Mouse (Mus musculus) heart, embryonic 16.5 days (tissue): Measurements from ENCODE around the gene Brf1. TPM values are rescaled to one million over a fixed set of nuclear protein-coding genes. Genes with fewer than 3 reads are reported as not detected.

Experiments used
- ATAC-seq: fragments of 200-750 bp; cut with Nextera tagmentation; replicated peaks from 2 replicates; pipeline ENCODE4 v1.8.0; 2017; ENCODE audit warnings: moderate number of reproducible peaks; ENCODE audit not compliant: insufficient read depth, low FRiP score; ENCODE audit errors: extremely low read depth
- H3K27ac ChIP-seq: fragments of 300-500 bp; sonication (generic); 2 replicates; pipeline ENCODE4 v1.5.1; 2014; ENCODE audit warnings: mild to moderate bottlenecking, low read length, control low read depth, moderate library complexity
- H3K27me3 ChIP-seq: fragments of 300-500 bp; sonication (generic); 2 replicates; pipeline ENCODE4 v1.6.1; 2014; ENCODE audit warnings: low read length, mixed read lengths; ENCODE audit not compliant: control insufficient read depth, insufficient read depth
- H3K36me3 ChIP-seq: fragments of 300-500 bp; sonication (generic); 2 replicates; pipeline ENCODE4 v1.6.1; 2014; ENCODE audit not compliant: control insufficient read depth, insufficient read depth
- H3K4me1 ChIP-seq: fragments of 300-500 bp; sonication (generic); 2 replicates; pipeline ENCODE4 v1.6.1; 2014; ENCODE audit warnings: low read length, mixed read lengths; ENCODE audit not compliant: control insufficient read depth, insufficient read depth
- H3K4me2 ChIP-seq: fragments of 300-500 bp; sonication (generic); 2 replicates; pipeline ENCODE4 v1.6.1; 2014; ENCODE audit warnings: low read depth, mild to moderate bottlenecking, control low read depth, low read length
- H3K4me3 ChIP-seq: fragments of 300-500 bp; sonication (generic); 2 replicates; pipeline ENCODE4 v1.5.1; 2014; ENCODE audit warnings: mild to moderate bottlenecking, control low read depth, low read length
- H3K9ac ChIP-seq: fragments of 300-500 bp; sonication (generic); 2 replicates; pipeline ENCODE4 v1.6.1; 2014; ENCODE audit warnings: low read length, control low read depth
- H3K9me3 ChIP-seq: fragments of 300-500 bp; sonication (generic); replicated peaks from 2 replicates; pipeline ENCODE4 v1.6.1; 2016; ENCODE audit warnings: low read length; ENCODE audit not compliant: control insufficient read depth
- WGBS: fragments of 180-500 bp; shearing (Covaris S2); extraction: QIAGEN DNeasy Blood & Tissue Kit; methylation state at CpG from one replicate; pipeline ENCODE4 v1.1.7; 2014; 5-methylcytosine and 5-hydroxymethylcytosine counted together
- polyA plus RNA-seq: library from polyadenylated mRNA; unstranded; fragments of >200 nt; fragmentation: Nextera tagmentation; extraction: Ambion mirVana; gene quantifications from 2 replicates; pipeline ENCODE4 v1.2.1, GENCODE M21; 2015

Brf1 gene
- polyA plus RNA-seq, 1 experiment from 2014 or later = 38.3 TPM

GRCm38 (mm10) chr12:112929562-112930352 lies 70.7 kb downstream of the Brf1 start, which contains the start of gene Jag2:
TSS of gene Jag2 (minus strand) at chr12:112929776.
- peak; percentile 61 for ATAC-seq
- Histone ChIP-seq H3K4me2 (peak within 1 kb of the TSS; percentile 94), H3K36me3 (no peaks in the 10 kb centered on the region), H3K9me3 (no peaks in the 10 kb centered on the region), H3K4me1 (peaks cover 23% of the 10 kb centered on the region), H3K27ac (peak within 1 kb of the TSS; percentile 50), H3K9ac (peak within 1 kb of the TSS; percentile 74), H3K27me3 (peaks cover 53% of the 10 kb centered on the region), H3K4me3 (peak within 1 kb of the TSS; percentile 67)
- 1% methylated on average over 48 of the region's 85 CpGs for WGBS

- H3K9ac ChIP-seq = peak overlapping the region; percentile 74
These were observed 71.9 kb downstream of the Brf1 start for GRCm38 (mm10) chr12:112928401-112929241.

GRCm38 (mm10) chr12:112927265-112927664 lies 73.2 kb downstream of the Brf1 start:
- WGBS = 65% methylated on average over 14 of the region's 14 CpGs

More at GRCm38 (mm10) chr12:112928401-112929241, 71.9 kb downstream of the Brf1 start:
- Histone ChIP-seq H3K4me1 (peaks cover 23% of the 10 kb centered on the region), H3K4me3 (peak overlapping the region; percentile 67), H3K4me2 (peak overlapping the region; percentile 94), H3K27me3 (peaks cover 63% of the 10 kb centered on the region), H3K36me3 (no peaks in the 10 kb centered on the region), H3K27ac (peak overlapping the region; percentile 50), H3K9me3 (no peaks in the 10 kb centered on the region)
- WGBS = 2% methylated on average over 112 of the region's 124 CpGs
- ATAC-seq = peak; percentile 33

GRCm38 (mm10) chr12:112925950-112926349 lies 74.6 kb downstream of the Brf1 start:
- H3K4me2 ChIP-seq = no peak overlapping the region
- no peak overlapping the region for H3K27ac ChIP-seq
- WGBS = 84% methylated on average over 6 of the region's 6 CpGs
- H3K27me3 ChIP-seq = peaks cover 67% of the 10 kb centered on the region
- no peak overlapping the region for H3K4me3 ChIP-seq
- no peak for ATAC-seq
- H3K36me3 ChIP-seq = no peaks in the 10 kb centered on the region
- H3K9ac ChIP-seq = no peak overlapping the region
- no peaks in the 10 kb centered on the region for H3K9me3 ChIP-seq
- peaks cover 29% of the 10 kb centered on the region for H3K4me1 ChIP-seq

More at GRCm38 (mm10) chr12:112927265-112927664, 73.2 kb downstream of the Brf1 start:
- Histone ChIP-seq H3K27me3 (peaks cover 70% of the 10 kb centered on the region), H3K36me3 (no peaks in the 10 kb centered on the region), H3K9ac (no peak overlapping the region), H3K4me2 (peak overlapping the region; percentile 10), H3K27ac (no peak overlapping the region), H3K9me3 (no peaks in the 10 kb centered on the region), H3K4me1 (peaks cover 20% of the 10 kb centered on the region), H3K4me3 (peak overlapping the region; percentile 9; the same call in 1 of the 2 replicates)
- no peak for ATAC-seq

GRCm38 (mm10) chr12:112922541-112922940 lies 78.0 kb downstream of the Brf1 start:
- H3K4me2 ChIP-seq = no peak overlapping the region
- ATAC-seq = no peak
- no peaks in the 10 kb centered on the region for H3K9me3 ChIP-seq
- no peak overlapping the region for H3K9ac ChIP-seq
- H3K27me3 ChIP-seq = peaks cover 64% of the 10 kb centered on the region
- WGBS = 43% methylated on average over 3 of the region's 3 CpGs
- H3K4me3 ChIP-seq = no peak overlapping the region
- no peaks in the 10 kb centered on the region for H3K36me3 ChIP-seq
- no peak overlapping the region for H3K27ac ChIP-seq
- peaks cover 24% of the 10 kb centered on the region for H3K4me1 ChIP-seq

- Histone ChIP-seq H3K4me3 (no peak overlapping the region), H3K9me3 (no peaks in the 10 kb centered on the region), H3K36me3 (no peaks in the 10 kb centered on the region), H3K9ac (no peak overlapping the region), H3K27ac (no peak overlapping the region), H3K27me3 (peaks cover 55% of the 10 kb centered on the region), H3K4me1 (peaks cover 27% of the 10 kb centered on the region), H3K4me2 (0 out of 2 replicates have a peak overlapping the region, but pooled peaks have one; percentile 8)
- peak; percentile 16; the same call in 1 of the 2 replicates for ATAC-seq
- 45% methylated on average over 12 of the region's 12 CpGs for WGBS
These were observed 79.0 kb downstream of the Brf1 start for GRCm38 (mm10) chr12:112921518-112921917.

- Histone ChIP-seq H3K36me3 (no peaks in the 10 kb centered on the region; the same call in 1 of the 2 replicates), H3K9ac (no peak overlapping the region), H3K27ac (0 out of 2 replicates have a peak overlapping the region, but pooled peaks have one; percentile 12), H3K4me2 (no peak overlapping the region), H3K27me3 (peaks cover 25% of the 10 kb centered on the region), H3K9me3 (no peaks in the 10 kb centered on the region), H3K4me3 (no peak overlapping the region), H3K4me1 (peaks cover 27% of the 10 kb centered on the region)
- WGBS = 62% methylated on average over 8 of the region's 8 CpGs
- no peak for ATAC-seq
These were observed 82.6 kb downstream of the Brf1 start for GRCm38 (mm10) chr12:112917906-112918305.

- H3K4me1 ChIP-seq = peaks cover 25% of the 10 kb centered on the region
- peaks cover 24% of the 10 kb centered on the region for H3K27me3 ChIP-seq
- 59% methylated on average over 11 of the region's 11 CpGs for WGBS
- H3K4me3 ChIP-seq = no peak overlapping the region
- no peaks in the 10 kb centered on the region; the same call in 1 of the 2 replicates for H3K36me3 ChIP-seq
- no peak overlapping the region; the same call in 1 of the 2 replicates for H3K9ac ChIP-seq
- H3K27ac ChIP-seq = peak overlapping the region; percentile 43; the same call in 1 of the 2 replicates
- H3K4me2 ChIP-seq = no peak overlapping the region
- no peaks in the 10 kb centered on the region for H3K9me3 ChIP-seq
- ATAC-seq = no peak
These were observed 83.0 kb downstream of the Brf1 start for GRCm38 (mm10) chr12:112917486-112917885.
